Mouse (Mus musculus): Measurements from ENCODE around the gene Fbxo24. TPM values are rescaled to one million over a fixed set of nuclear protein-coding genes. Genes with fewer than 3 reads are reported as not detected.
"Not testable (repeated sequence)": the region's sequence is repeated elsewhere in the genome, so short reads cannot be mapped to it uniquely, and the experiment has no call there.

Gene Fbxo24
- total RNA-seq, 2 experiments from 2014 or later = not detected

DNA sequence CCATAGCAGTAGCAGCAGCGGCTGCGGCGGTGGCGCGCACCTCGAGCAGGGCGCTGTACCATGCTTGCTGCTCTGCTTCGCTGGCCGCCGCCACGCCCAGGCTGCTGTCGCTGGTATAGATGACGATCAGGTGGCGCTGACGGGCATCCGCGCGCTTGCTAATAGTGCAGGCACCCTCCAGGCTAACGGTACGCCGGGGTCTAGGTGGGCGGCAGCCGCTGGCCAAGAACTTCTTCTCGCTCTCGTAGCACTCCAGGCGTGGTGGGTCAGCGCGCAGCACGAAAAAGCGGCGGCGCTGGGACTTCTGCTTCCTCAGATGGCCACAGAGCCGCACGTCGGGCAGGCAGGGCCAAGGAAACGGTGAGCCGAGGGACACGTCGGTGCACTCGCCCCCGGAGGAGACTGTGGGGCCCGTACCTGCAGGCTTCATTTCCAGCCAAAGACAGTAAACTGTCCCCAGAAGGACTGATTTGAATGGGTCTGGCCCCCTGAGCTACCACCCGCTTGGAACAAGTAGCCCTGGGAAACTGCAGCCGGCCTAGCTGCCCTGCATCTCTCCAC lies 16.4 kb upstream of the Fbxo24 start:
- ATAC-seq (replicated peaks; ENCODE audit: low FRiP score, low TSS enrichment, poor library complexity, severe bottlenecking) = peak; percentile 60

DNA sequence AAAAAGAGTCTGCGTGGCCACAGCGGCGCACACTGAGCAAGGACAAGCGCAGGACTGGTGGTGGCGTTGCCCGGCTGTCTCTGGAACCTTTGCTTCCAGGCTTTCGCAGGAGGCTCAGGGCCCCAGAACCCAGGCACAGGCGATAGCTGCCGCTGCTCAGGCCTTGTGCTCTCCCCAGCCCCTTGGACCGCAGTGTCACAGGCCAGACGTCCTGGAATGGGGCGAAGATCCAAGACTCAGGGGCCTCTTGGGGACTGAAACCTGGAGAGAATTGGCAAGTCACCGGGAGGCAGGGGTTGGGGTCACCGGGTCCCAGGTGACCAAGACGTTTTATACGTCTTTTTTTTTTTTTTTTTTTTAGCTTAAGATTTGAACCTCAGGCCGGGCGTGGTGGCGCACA lies 15.7 kb upstream of the Fbxo24 start:
- ATAC-seq (replicated peaks; ENCODE audit: low FRiP score, low TSS enrichment, poor library complexity, severe bottlenecking) = no peak

DNA sequence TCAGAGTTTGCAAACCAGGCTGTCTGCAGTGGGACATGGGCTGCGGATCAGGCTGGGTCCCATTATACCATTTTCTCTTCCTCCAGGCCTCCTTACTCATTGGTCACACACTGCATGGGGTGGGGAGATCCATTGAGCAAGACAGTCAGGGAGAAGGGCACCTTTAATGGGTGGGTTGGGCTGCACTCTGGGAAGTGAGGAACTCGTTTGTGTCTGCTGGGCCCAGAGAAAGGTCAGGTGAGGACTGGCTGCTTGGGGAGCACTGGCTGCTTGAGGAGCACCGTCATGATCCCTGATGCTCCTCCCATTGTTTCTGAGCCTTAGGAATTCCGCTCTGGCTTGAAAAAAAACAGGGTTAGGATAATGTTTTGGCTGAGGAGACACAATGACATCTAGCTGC lies 14.1 kb upstream of the Fbxo24 start:
- ATAC-seq (replicated peaks; ENCODE audit: low FRiP score, low TSS enrichment, poor library complexity, severe bottlenecking) = no peak

DNA sequence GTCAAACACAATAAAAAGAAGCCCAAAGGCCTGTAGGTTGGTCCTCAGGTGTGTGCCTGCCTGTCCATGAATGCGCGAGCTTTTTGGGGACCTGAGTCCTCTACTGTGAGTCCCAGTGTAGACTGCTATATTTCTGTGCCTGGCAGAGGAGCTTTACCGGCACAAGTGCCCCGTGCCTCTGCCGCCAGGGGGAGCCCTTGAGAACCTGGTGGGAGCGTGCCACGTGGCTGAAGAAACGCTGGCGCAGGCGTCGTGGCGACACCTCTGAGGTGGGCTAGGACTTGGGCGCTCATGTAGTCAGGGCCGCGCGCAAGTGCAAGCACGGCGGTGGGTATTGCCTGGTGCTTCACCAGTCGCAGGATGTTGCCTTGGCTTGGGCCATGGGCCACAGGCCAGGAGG lies 12.3 kb upstream of the Fbxo24 start, which contains the start of gene Sap25:
TSS of gene Sap25 (plus strand) at position 281 of the 400 bp plus-strand sequence.
- no peak for ATAC-seq (replicated peaks; ENCODE audit: low FRiP score, low TSS enrichment, poor library complexity, severe bottlenecking)

DNA sequence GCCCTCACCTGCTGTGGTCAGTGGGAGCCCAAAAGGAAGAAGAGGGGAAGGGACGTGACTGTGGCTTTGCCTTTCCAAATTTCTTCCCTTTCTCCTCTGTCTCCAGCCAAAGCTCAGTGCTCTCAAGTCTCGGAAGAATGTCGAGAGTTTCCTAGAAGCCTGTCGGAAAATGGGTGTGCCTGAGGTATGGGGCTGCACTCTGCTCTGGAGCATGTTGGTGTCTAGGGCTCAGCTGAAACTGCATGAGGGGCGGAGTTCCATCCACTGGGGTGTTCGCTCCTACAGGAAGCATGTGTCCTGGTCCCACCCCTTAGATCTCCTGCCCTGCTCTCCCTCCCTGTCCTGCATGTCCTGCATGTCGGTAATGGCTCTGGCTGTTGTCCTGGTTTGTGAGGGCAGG lies 10.7 kb upstream of the Fbxo24 start:
- ATAC-seq (replicated peaks; ENCODE audit: low FRiP score, low TSS enrichment, poor library complexity, severe bottlenecking) = no peak

DNA sequence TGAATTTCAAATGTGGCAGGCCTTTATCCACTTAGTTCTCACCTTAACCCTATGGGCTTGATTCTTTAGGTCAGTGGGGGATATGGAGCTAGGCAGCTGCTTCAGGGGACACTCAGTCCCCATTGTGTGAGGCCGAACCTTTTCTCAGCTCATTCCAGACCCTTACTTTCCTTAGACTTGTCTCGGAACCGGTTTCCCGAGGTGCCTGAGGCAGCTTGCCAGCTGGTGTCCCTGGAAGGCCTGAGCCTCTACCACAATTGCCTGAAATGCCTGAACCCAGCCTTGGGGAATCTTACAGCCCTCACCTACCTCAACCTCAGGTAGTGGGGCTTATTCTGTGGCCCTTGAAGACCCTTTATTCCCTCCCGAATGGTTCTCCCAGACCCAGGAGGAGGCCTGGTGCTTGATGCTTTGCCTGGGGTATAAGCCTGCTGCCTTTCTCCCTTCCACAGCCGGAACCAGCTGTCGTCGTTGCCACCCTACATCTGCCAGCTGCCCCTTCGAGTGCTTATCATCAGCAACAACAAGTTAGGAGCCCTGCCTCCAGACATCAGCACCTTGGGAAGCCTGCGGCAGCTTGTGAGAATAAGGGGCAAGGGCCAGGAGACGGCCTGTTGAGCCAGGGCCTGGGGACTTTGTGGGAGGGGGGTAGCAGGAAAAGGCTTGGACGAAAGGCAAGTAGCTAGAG lies 4.7 kb upstream of the Fbxo24 start:
- ATAC-seq (replicated peaks; ENCODE audit: low FRiP score, low TSS enrichment, poor library complexity, severe bottlenecking) = no peak

DNA sequence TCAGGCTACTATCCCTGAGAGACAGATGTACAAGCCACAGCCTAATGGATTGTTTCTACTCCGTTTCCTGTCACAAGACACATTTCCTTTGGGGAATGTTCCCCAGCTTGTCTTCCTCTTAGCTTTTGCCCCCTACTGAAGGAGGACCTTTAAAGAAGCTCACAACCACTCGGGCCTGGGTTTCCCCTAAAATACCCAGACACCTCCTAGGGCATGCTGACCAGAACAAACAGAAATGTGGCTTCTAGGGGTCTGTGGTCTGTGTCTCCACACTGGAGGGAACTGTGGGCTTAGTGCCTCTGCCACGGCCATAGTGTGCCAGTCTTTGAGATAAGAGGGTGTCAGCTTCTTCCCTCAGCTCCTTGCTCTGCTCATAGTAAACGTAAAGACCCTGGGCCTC lies 2.8 kb upstream of the Fbxo24 start:
- no peak for ATAC-seq (replicated peaks; ENCODE audit: low FRiP score, low TSS enrichment, poor library complexity, severe bottlenecking)

DNA sequence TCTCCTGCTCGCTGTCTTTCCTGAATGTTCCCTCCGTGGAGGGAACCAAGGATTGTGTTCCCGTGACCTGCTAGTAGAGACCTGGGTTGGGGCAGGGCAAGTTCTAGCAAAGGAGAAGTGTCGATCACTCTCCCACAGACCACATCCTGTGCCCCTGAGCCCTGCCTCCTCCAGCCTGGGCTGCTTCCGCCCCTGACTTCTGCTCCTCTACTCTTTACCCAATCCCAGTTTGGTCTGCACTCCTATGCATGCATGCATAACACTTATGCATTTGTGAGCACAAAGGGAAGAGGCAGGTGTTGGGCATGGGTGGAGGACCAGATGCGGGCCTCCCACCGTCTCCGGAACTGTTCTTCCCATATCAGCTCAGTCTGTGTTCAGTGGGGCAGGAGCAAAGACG lies 2.4 kb upstream of the Fbxo24 start:
- no peak for ATAC-seq (replicated peaks; ENCODE audit: low FRiP score, low TSS enrichment, poor library complexity, severe bottlenecking)

DNA sequence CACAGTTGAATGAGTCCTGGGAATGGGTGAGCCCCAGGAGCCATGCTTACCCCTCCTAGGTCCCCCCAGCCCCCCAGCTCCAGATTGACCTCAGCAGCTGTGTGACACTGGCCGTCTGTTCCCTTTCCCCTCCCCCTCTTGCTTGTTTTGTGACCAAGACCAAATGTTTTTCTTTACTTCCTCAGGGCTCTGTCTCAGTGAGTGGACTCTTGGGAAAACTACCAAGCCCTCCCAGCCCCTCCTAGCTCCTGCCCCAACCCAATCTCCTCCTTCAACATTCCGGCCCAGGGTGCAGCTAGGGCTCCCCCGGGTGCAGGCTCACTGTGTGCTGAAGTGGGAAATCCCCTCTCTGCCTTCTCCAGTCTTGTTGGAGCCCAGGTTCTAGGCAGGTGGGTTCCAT lies 1.8 kb upstream of the Fbxo24 start:
- no peak for ATAC-seq (replicated peaks; ENCODE audit: low FRiP score, low TSS enrichment, poor library complexity, severe bottlenecking)

DNA sequence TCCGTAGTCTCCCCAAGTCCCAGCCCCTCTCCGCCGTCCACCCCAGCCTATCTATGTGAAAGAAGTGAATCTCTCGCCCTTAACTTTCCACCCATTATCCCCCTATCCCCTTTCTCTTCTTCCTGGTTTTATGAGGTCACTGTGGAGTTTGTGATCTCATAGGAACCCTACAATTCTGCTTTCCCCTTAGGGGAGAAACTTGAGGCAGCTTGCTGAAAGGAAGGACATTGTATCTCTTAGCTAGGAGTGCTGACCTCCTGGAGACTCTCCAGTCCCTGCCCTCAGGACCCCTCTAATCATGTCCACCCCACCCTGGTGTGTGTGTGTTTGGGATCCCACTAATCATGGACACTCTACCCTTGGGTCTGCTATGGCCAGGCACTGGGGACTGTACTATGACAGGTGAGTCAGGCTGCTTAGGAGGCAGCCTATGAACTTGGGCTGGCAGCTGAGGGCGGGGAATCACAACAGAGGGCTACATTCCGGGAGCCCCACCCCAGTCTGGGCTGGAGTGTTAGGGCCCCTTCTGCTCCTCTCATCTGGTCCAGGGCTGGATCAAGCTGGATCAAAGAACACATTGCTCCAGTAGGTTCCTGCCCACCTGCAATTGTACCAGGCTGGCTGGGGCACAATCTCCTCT lies 1.2 kb upstream of the Fbxo24 start:
- ATAC-seq (replicated peaks; ENCODE audit: low FRiP score, low TSS enrichment, poor library complexity, severe bottlenecking) = no peak

DNA sequence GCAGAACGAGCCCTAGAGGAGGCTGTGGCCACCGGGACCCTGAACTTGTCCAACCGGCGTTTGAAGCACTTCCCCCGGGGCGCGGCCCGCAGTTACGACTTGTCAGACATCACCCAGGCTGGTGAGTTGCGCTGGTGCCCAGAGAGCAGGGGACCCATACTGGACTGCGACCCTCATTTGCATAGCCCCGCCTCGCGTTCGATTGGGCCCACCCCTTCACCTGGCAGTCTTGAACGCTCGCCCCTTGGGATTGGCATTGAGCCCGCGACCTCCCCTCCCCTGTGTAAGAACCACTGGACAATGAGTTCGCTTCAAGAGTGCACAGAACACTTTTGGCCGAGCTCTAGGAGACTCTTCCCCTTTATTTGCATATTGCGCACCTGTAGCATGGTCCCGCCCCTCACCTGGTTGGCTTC lies 512 bp upstream of the Fbxo24 start:
- peak; percentile 5; the same call in 1 of the 2 replicates for ATAC-seq (replicated peaks; ENCODE audit: low FRiP score, low TSS enrichment, poor library complexity, severe bottlenecking)

DNA sequence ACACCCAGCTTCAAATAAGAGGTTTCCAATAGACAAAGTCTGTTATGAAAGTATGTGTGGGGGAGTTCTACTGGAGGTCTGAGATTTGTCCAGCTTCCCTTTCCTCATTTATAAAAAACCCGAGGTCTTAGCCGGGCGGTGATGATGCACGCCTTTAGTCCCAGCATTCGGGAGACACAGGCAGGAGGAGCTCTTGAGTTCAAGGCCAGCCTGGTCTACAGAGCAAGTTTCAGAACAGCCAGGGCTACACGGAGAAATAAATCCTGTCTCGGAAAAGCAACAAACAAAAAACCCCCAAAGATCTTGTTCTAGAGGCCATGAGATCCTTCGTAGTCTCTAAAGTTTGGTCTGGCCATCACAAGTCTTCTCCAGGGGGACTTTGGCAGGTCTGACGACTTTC lies 811 bp downstream of the Fbxo24 start:
- ATAC-seq (replicated peaks; ENCODE audit: low FRiP score, low TSS enrichment, poor library complexity, severe bottlenecking) = no peak

DNA sequence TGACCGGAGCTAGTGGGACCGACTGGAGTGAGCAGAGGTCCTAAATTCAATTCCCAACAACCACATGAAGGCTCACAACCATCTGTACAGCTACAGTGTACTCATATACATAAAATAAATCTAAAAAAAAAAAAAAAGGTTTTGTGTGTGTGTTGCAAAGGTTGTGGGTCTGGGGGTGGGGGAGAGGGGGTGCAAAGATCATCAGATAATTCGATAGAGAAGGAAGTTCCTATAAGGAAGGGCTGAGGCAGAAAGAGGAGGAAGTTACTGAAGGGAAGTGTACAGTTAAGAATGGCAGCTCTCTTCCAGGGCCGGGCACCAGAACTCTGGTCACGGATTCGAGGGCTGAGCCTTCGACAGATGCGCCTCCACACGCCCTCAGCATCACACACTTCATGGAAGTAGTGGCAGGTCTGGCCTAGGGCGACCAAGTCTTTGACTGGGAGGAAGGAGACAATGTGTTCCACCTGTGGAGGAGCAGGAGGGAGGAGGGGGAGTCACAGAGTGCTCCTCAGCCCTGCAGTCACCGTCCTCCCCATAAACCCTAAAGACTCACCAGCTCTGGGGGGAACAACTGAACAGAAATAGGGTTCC lies 4.8 kb downstream of the Fbxo24 start:
- no peak for ATAC-seq (replicated peaks; ENCODE audit: low FRiP score, low TSS enrichment, poor library complexity, severe bottlenecking)

DNA sequence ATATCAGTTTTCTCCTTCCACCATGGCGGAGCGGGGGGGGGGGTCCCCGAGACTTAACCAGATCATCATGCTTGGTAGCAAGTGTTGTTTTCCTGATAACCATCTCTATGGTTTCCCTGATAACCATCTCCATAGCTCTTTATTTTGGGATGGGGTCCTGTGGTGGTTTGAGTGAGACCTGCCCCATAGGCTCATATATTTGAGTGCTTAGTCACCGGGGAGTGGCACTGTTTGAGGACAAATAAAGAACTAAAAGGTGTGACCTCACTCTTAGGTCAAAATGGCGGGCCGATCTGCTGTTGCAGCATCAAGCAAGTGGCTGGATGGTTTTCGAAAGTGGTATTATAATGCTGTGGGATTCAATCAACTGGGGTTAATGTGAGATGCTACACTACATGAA lies 13.5 kb downstream of the Fbxo24 start:
- no peak for ATAC-seq (replicated peaks; ENCODE audit: low FRiP score, low TSS enrichment, poor library complexity, severe bottlenecking)

DNA sequence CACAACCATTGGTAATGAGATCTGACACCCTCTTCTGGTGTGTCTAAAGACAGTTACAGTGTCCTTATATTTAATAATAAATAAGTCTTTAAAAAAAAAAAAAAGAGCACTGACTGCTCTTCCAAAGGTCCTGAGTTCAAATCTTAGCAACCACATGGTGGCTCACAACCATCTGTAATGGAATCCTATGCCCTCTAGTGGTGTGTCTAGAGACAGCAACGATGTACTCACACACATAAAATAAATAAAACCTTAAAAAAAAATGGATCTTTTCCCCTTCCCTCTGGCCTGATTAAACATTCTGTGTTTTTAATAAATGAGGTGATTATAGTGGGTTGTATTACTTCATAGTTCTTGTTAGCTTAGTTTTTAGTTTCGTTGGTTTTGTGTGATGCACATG lies 13.9 kb downstream of the Fbxo24 start:
- not testable (repeated sequence) for ATAC-seq (replicated peaks; ENCODE audit: low FRiP score, low TSS enrichment, poor library complexity, severe bottlenecking)

DNA sequence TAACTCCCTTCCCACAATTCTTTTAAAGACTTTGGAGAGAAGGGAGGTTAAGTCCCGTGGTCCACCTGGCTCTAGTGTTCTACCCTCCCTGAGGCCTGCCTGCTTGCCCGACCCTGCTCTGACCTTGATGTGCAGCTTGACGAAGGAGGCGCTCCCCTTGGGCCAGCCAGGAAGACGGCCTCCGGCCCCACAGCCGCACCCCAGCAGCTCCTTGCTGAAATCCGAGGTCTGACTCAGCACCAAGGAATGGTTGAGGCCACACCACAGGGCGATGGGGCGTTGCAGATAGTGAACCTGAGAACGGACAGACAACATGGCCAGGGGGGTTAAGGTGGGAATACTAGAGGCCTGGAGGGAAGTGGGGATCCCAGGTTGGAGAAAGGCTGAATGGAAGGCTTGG lies 15.3 kb downstream of the Fbxo24 start, which contains the start of gene Pcolce:
TSS of gene Pcolce (minus strand) at position 235 of the 400 bp plus-strand sequence.
- ATAC-seq (replicated peaks; ENCODE audit: low FRiP score, low TSS enrichment, poor library complexity, severe bottlenecking) = no peak

DNA sequence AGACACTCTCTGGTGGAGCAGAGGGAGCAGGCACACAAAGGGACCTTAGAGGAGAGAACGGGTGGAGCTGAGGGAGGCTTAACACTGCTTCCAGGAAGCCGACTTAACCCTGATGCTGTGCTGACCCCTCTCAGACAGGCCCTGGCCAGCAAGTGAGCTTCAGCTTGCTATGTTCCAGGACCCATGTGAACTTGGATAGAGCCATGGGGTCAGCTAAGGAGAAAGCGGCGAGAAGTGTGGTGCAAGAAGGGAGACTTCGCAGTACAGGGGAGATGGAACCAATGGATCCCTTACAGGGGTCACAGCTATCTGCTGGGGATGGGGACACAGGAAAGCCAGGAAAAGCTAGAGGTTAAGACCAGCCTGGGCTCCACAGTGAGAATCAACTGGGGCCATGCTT lies 15.7 kb downstream of the Fbxo24 start:
- no peak for ATAC-seq (replicated peaks; ENCODE audit: low FRiP score, low TSS enrichment, poor library complexity, severe bottlenecking)

DNA sequence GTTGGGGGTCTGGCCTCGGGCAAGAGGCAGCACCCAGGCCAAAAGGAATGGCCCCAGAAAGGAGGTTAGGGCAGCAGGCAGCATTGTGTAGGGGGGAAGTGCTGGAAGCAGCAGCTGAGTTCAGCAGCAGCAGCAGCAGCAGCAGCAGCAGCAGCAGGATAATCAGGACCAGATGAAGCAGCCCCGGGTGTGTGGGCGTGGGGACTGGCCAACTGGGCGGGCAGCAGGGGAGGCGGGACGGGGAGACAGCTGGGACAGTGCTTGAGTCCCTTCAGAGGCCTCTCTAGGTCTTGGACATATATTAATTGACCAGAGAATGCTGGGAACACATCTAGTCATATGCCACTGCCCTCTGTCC lies 17.6 kb downstream of the Fbxo24 start:
- no peak for ATAC-seq (replicated peaks; ENCODE audit: low FRiP score, low TSS enrichment, poor library complexity, severe bottlenecking)

DNA sequence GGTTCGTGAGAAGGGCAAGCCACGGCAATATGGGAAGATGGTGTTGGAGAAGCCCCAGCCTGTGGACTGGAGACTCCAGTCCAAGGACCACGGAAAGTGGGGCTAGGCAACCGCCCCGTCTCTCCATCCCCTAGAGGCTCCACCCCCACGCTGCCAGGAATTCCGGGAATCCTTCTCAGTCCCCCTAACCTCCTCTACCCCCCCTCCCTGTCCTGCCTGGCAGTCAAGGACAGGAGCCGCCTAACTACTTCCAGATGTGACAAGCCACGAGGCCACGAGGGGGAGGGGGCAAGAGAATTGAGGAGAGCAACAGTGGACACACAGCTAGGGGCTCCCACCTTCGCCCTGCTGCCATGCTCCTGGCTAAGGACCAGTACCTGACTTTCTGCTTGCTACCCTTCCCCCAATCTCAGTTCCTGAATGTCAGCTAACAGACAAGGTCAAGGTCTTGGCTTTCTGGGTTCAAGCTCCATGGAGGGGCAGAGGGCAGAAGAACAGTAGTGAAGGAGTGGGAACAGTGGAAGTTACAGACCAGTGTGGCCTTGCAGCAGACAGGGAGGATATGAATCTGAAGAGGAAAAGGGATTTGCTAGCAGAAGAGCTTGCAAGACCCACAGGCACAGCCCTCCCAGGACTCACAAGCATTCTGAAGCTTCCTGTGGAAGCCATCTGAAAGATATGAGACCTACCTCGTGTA lies 18.1 kb downstream of the Fbxo24 start:
- ATAC-seq (replicated peaks; ENCODE audit: low FRiP score, low TSS enrichment, poor library complexity, severe bottlenecking) = no peak

DNA sequence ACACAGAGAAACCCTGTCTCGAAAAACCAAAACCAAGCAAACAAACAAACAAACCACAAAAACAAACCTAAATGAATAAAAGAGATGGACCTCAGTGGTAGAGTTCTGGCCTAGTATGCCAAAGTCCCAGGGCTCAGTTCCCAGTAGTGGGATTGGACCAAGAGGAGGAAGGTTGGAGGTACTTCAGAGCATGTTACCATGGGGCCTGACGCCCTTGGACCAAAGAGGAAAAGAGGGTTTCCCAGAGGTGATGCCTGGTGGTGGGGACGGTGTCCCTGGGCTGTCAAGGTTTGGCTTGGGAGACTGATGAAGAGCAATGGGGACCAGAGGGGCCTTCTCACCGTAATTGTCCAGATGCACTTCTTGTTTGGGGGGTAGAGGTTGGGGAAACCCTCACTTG lies 18.7 kb downstream of the Fbxo24 start:
- ATAC-seq (replicated peaks; ENCODE audit: low FRiP score, low TSS enrichment, poor library complexity, severe bottlenecking) = no peak
